Mouse (Mus musculus) CH12.LX (cell line): ENCODE results near the gene Dusp27. TPM values are rescaled to one million over a fixed set of nuclear protein-coding genes. Genes with fewer than 3 reads are reported as not detected.

Experiments
- DNase-seq: peaks from one replicate; pipeline ENCODE4 v3.0.0-alpha.2; 2013; ENCODE audit errors: extremely low read depth
- H3K27ac ChIP-seq: 2 replicates; pipeline ENCODE4 v1.5.1; 2012; ENCODE audit warnings: low read depth, mild to moderate bottlenecking, control low read depth, moderate library complexity; ENCODE audit not compliant: insufficient read depth
- H3K27me3 ChIP-seq: replicated peaks from 2 replicates; pipeline ENCODE3; 2012; ENCODE audit warnings: inconsistent platforms
- H3K36me3 ChIP-seq, 2 experiments: replicated peaks in 1 of 2; 2 replicates each; pipeline versions ENCODE3 to v1.6.1; 2012; ENCODE audit warnings: inconsistent platforms in 1 of 2, low read length in 1 of 2, mild to moderate bottlenecking in 1 of 2, mixed read lengths in 1 of 2, moderate library complexity in 1 of 2; ENCODE audit not compliant: control insufficient read depth in 1 of 2, insufficient read depth in 1 of 2
- H3K4me1 ChIP-seq, 2 experiments: 2 replicates each; pipeline ENCODE4 v1.6.1; 2012; ENCODE audit warnings: inconsistent platforms in 1 of 2, moderate library complexity in 1 of 2; ENCODE audit not compliant: insufficient read depth in 2 of 2, control insufficient read depth in 1 of 2
- H3K4me2 ChIP-seq: 2 replicates; pipeline ENCODE4 v1.6.1; 2012; ENCODE audit warnings: low read depth, mild to moderate bottlenecking, control low read depth; ENCODE audit not compliant: poor library complexity, insufficient read depth, severe bottlenecking
- H3K4me3 ChIP-seq, 3 experiments: fragments of 150-350 bp in 1 of 3; sonication (generic) in 1 of 3; replicated peaks in 1 of 3; 2 replicates each; pipeline versions ENCODE3 to v1.5.1; 2011 to 2012; ENCODE audit warnings: low read depth in 2 of 3, low read length in 2 of 3, mild to moderate bottlenecking in 2 of 3, moderate library complexity in 2 of 3, control low read depth in 1 of 3, improper control_type of control experiment in 1 of 3, inconsistent platforms in 1 of 3, mixed read lengths in 1 of 3; ENCODE audit not compliant: poor library complexity in 1 of 3
- H3K79me2 ChIP-seq: replicated peaks from 2 replicates; pipeline ENCODE4 v1.6.1; 2012; ENCODE audit warnings: mild to moderate bottlenecking, moderate library complexity; ENCODE audit not compliant: control insufficient read depth, poor library complexity, insufficient read depth, severe bottlenecking; ENCODE audit errors: extremely low read depth
- H3K9ac ChIP-seq: 2 replicates; pipeline ENCODE4 v1.6.1; 2012; ENCODE audit warnings: low read depth, mild to moderate bottlenecking, control low read depth, moderate library complexity; ENCODE audit not compliant: insufficient read depth
- H3K9me3 ChIP-seq: replicated peaks from 2 replicates; pipeline ENCODE3; 2012; ENCODE audit warnings: low read length, inconsistent platforms, mixed read lengths
- BHLHE40 ChIP-seq: IDR thresholded peaks from 2 replicates; pipeline ENCODE4 v1.6.1; 2011; ENCODE audit warnings: mild to moderate bottlenecking, low read depth, low read length, improper control_type of control experiment
- GABPA ChIP-seq: IDR thresholded peaks from 2 replicates; pipeline ENCODE4 v1.6.1; 2012; ENCODE audit warnings: low read depth, low read length, improper control_type of control experiment, inconsistent platforms; ENCODE audit not compliant: insufficient replicate concordance
- JUN ChIP-seq: IDR thresholded peaks from 2 replicates; pipeline ENCODE4 v1.6.1; 2011; ENCODE audit warnings: low read depth, mild to moderate bottlenecking, low read length, improper control_type of control experiment, moderate library complexity; ENCODE audit not compliant: insufficient read depth
- KAT2A ChIP-seq: IDR thresholded peaks from 2 replicates; pipeline ENCODE4 v1.6.1; 2012; ENCODE audit warnings: low read length, improper control_type of control experiment, inconsistent platforms; ENCODE audit not compliant: insufficient replicate concordance
- MAZ ChIP-seq: IDR thresholded peaks from 2 replicates; pipeline ENCODE4 v1.6.1; 2012; ENCODE audit warnings: low read depth, mild to moderate bottlenecking, inconsistent platforms, low read length, improper control_type of control experiment, moderate library complexity
- MEF2A ChIP-seq: IDR thresholded peaks from 2 replicates; pipeline ENCODE4 v1.6.1; 2014; ENCODE audit warnings: low read depth, mild to moderate bottlenecking, inconsistent platforms, low read length, improper control_type of control experiment, borderline replicate concordance
- MXI1 ChIP-seq: IDR thresholded peaks from 2 replicates; pipeline ENCODE4 v1.6.1; 2011; ENCODE audit warnings: mild to moderate bottlenecking, low read depth, low read length, improper control_type of control experiment
- NRF1 ChIP-seq: IDR thresholded peaks from 2 replicates; pipeline ENCODE4 v1.6.1; 2014; ENCODE audit warnings: low read depth, mild to moderate bottlenecking, inconsistent platforms, low read length, improper control_type of control experiment, moderate library complexity
- POLR2A ChIP-seq: IDR thresholded peaks from 2 replicates; pipeline ENCODE4 v1.6.1; 2011; ENCODE audit warnings: low read depth, mild to moderate bottlenecking, improper control_type of control experiment, low read length
- RAD21 ChIP-seq: IDR thresholded peaks from 2 replicates; pipeline ENCODE4 v1.6.1; 2011; ENCODE audit warnings: low read depth, mild to moderate bottlenecking, low read length, improper control_type of control experiment, moderate library complexity
- UBTF ChIP-seq: IDR thresholded peaks from 2 replicates; pipeline ENCODE4 v1.6.1; 2012; ENCODE audit warnings: low read depth, mild to moderate bottlenecking, inconsistent platforms, low read length, improper control_type of control experiment, moderate library complexity
- ZNF384 ChIP-seq: IDR thresholded peaks from 2 replicates; pipeline ENCODE4 v1.6.1; 2012; ENCODE audit warnings: low read depth, low read length, improper control_type of control experiment, inconsistent platforms
- dilution Hi-C: fragments of 300-500 bp; cut with MboI; formaldehyde crosslinking; loops from 2 replicates; pipeline ENCODE4 v1.14.3; 2020; ENCODE audit warnings: low sequenced_read_pairs; ENCODE audit not compliant: extremely low pct_unique_long_range_greater_than_20kb, extremely low pct_ligation_motif_present
- in situ Hi-C: fragments of 300-500 bp; cut with MboI; formaldehyde crosslinking; loops from 3 replicates; pipeline ENCODE4 v1.14.3; 2019; ENCODE audit warnings: low sequenced_read_pairs, low pct_ligation_motif_present, low pct_unique_long_range_greater_than_20kb, mixed read lengths
- polyA plus RNA-seq: library from polyadenylated mRNA; unstranded; fragments of >175 nt; gene quantifications from 2 replicates; pipeline ENCODE4 v1.2.1, GENCODE M21; 2012; ENCODE audit warnings: low read depth; ENCODE audit not compliant: insufficient read length
- total RNA-seq, 2 experiments: library from RNA; depleted of rRNA; stranded (reverse); fragments of 300-350 nt in 1 of 2; fragments of >200 nt in 1 of 2; gene quantifications; 2 replicates each; pipeline ENCODE4 v1.2.3; 2012 to 2014

Dusp27 gene
- total RNA-seq (2012; rRNA removed) (not detected in 2 replicates), total RNA-seq (2014; rRNA removed) (not detected in 2 replicates), polyA plus RNA-seq (0.06 TPM in 1 of 2 replicates, not detected in the other)

DNA sequence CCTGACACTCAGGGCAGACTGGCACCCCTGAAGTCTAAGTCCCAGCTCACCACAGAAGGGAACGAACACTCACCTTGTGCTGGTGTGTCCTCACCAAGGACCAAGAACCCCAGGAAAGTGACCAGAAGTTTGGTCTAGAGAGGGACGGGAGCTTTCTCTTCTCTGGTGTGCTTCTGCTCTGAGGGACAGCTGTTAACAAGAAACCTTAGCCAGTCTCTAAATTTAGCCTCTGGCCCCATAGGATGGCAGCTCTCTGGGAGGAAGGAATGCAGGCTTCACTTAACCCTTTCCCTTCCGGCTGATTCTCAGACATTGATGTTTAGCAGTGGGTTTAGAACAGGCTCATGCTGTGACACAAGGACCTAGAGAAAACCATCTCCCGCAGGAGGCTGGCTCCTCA lies at the start of gene Dusp27:
Gene Dusp27, minus strand, starts transcription at position 204 of the 400 bp plus-strand sequence.
- DNase-seq = no peak
- dilution Hi-C loops = no loop called here
- Histone ChIP-seq H3K4me3 (no peak within 1 kb of the TSS), H3K27ac (no peak within 1 kb of the TSS), H3K9me3 (no peaks in the 10 kb centered on the region), H3K27me3 (no peaks in the 10 kb centered on the region), H3K9ac (no peak within 1 kb of the TSS), H3K36me3 (no peaks in the 10 kb centered on the region), H3K4me1 (peaks cover 0 to 2% of the 10 kb centered on the region in 2 experiments; a peak in 2 of 4 replicates), H3K79me2 (no peaks in the 10 kb centered on the region), H3K4me2 (no peak within 1 kb of the TSS)
- no peak for TF ChIP-seq POLR2A
- no peak for TF ChIP-seq GABPA
- no peak for TF ChIP-seq MEF2A
- TF ChIP-seq KAT2A = no peak
- no peak for TF ChIP-seq NRF1
- no peak for TF ChIP-seq ZNF384
- no peak for TF ChIP-seq UBTF
- TF ChIP-seq JUN = no peak
- no peak for TF ChIP-seq MXI1
- TF ChIP-seq RAD21 = no peak
- in situ Hi-C loops = no loop called here

DNA sequence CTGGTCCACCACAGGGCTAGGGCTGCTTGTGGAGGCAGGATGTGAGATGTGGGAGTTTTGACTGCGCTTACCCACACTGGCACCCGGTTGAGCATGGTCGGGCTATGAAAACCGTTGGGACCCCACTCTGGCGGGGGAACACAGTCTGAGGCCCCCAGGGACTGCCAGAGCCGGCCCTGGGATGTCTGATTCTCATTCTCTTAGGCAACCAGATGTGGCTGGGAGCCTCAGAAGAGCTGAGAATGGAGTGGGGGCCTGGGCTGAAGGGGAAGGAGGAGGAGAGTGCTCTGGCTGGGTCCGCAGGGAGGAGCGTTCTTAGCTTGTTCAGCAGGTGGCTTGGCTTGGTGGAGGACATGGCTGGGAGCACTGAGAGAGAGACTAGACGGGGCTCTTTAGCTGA lies 45.9 kb upstream of the Dusp27 start:
- H3K9ac ChIP-seq = no peak overlapping the region
- H3K4me1 ChIP-seq = 0 out of 4 replicates have a peak, but pooled peaks cover 2 to 5% of the 10 kb centered on the region in 2 experiments
- H3K4me2 ChIP-seq = no peak overlapping the region
- DNase-seq = no peak
- in situ Hi-C loops (loop anchor here (25.0 kb wide), 2 partner anchors 139 to 511 kb away; no protein-coding TSS in a partner anchor), dilution Hi-C loops (no loop called here)
- H3K9me3 ChIP-seq = no peaks in the 10 kb centered on the region
- no peaks in the 10 kb centered on the region for H3K79me2 ChIP-seq
- H3K27me3 ChIP-seq = no peaks in the 10 kb centered on the region
- no peak overlapping the region for H3K4me3 ChIP-seq
- no peaks in the 10 kb centered on the region for H3K36me3 ChIP-seq
- TF ChIP-seq BHLHE40 (no peak), ZNF384 (no peak), NRF1 (no peak), UBTF (no peak), MAZ (no peak), MXI1 (no peak)
- no peak overlapping the region for H3K27ac ChIP-seq
